Mouse (Mus musculus) lung, embryonic 16.5 days (tissue): ENCODE measurements at regions not wholly inside any gene's neighbourhood (a gene's known extent, or its start where the extent isn't known, plus 50 kb on each side); places are given as distances from the start of the nearest gene placed in this dataset.
A peak's percentile ranks its signal among the peaks of the same experiment; 100 is the strongest.

Source experiments
- ATAC-seq: fragments of 200-750 bp; cut with Nextera tagmentation; 2 replicates; pipeline ENCODE4 v1.8.0; 2017; ENCODE audit warnings: low read depth, mild to moderate bottlenecking, moderate library complexity
- H3K27ac ChIP-seq: fragments of 300-500 bp; sonication (generic); 2 replicates; pipeline ENCODE4 v1.5.1; 2014; ENCODE audit warnings: mild to moderate bottlenecking, control low read depth, low read length
- H3K27me3 ChIP-seq: fragments of 300-500 bp; sonication (generic); 2 replicates; pipeline ENCODE4 v1.6.1; 2014; ENCODE audit warnings: low read depth, low read length, mixed read lengths; ENCODE audit not compliant: control insufficient read depth, insufficient read depth
- H3K36me3 ChIP-seq: fragments of 300-500 bp; sonication (generic); 2 replicates; pipeline ENCODE4 v1.6.1; 2014; ENCODE audit warnings: low read length; ENCODE audit not compliant: control insufficient read depth, insufficient read depth
- H3K4me1 ChIP-seq: fragments of 300-500 bp; sonication (generic); replicated peaks from 2 replicates; pipeline ENCODE4 v1.6.1; 2014; ENCODE audit warnings: low read length, mixed read lengths; ENCODE audit not compliant: control insufficient read depth, insufficient read depth
- H3K4me2 ChIP-seq: fragments of 300-500 bp; sonication (generic); 2 replicates; pipeline ENCODE4 v1.6.1; 2014; ENCODE audit warnings: low read depth, low read length, control low read depth
- H3K4me3 ChIP-seq: fragments of 300-500 bp; sonication (generic); 2 replicates; pipeline ENCODE4 v1.5.1; 2014; ENCODE audit warnings: mild to moderate bottlenecking, low read length, control low read depth
- H3K9ac ChIP-seq: fragments of 300-500 bp; sonication (generic); 2 replicates; pipeline ENCODE4 v1.6.1; 2014; ENCODE audit warnings: low read length, control low read depth
- H3K9me3 ChIP-seq: fragments of 300-500 bp; sonication (generic); 2 replicates; pipeline ENCODE4 v1.6.1; 2016; ENCODE audit warnings: low read length; ENCODE audit not compliant: control insufficient read depth
- WGBS: fragments of 180-500 bp; shearing (Covaris S2); extraction: QIAGEN DNeasy Blood & Tissue Kit; methylation state at CpG from one replicate; pipeline ENCODE4 v1.1.7; 2014; 5-methylcytosine and 5-hydroxymethylcytosine counted together

GRCm38 (mm10) chr8:10804974-10805373 is 203.3 kb downstream of the Irs2 start:
- Histone ChIP-seq H3K9me3 (no peaks in the 10 kb centered on the region), H3K9ac (no peak overlapping the region), H3K4me1 (peaks cover 3% of the 10 kb centered on the region; the same call in 1 of the 2 replicates), H3K4me2 (no peak overlapping the region), H3K27ac (no peak overlapping the region), H3K4me3 (no peak overlapping the region), H3K27me3 (peaks cover 2% of the 10 kb centered on the region; the same call in 1 of the 2 replicates), H3K36me3 (no peaks in the 10 kb centered on the region)
- 54% methylated on average over 3 of the region's 3 CpGs for WGBS
- no peak for ATAC-seq

- H3K9ac ChIP-seq: no peak overlapping the region
- no peaks in the 10 kb centered on the region for H3K9me3 ChIP-seq
- peak; percentile 74; the same call in 1 of the 2 replicates for ATAC-seq
- no peak overlapping the region for H3K4me3 ChIP-seq
- no peak overlapping the region for H3K4me2 ChIP-seq
- H3K27me3 ChIP-seq: no peaks in the 10 kb centered on the region; the same call in 1 of the 2 replicates
- H3K4me1 ChIP-seq: peaks cover 3% of the 10 kb centered on the region; the same call in 1 of the 2 replicates
- H3K36me3 ChIP-seq: no peaks in the 10 kb centered on the region
- no peak overlapping the region for H3K27ac ChIP-seq
Observed at GRCm38 (mm10) chr8:10802003-10802402, 206.3 kb downstream of the Irs2 start.

- no peak overlapping the region for H3K4me3 ChIP-seq
- H3K36me3 ChIP-seq: no peaks in the 10 kb centered on the region
- H3K27me3 ChIP-seq: no peaks in the 10 kb centered on the region
- no peak overlapping the region for H3K9ac ChIP-seq
- H3K27ac ChIP-seq: peak overlapping the region; percentile 33; the same call in 1 of the 2 replicates
- 34% methylated on average over 5 of the region's 5 CpGs for WGBS
- no peaks in the 10 kb centered on the region for H3K9me3 ChIP-seq
- H3K4me2 ChIP-seq: no peak overlapping the region
- H3K4me1 ChIP-seq: peaks cover 3% of the 10 kb centered on the region; the same call in 1 of the 2 replicates
- ATAC-seq: peak; percentile 69; the same call in 1 of the 2 replicates
Observed at GRCm38 (mm10) chr8:10801580-10801979, 206.7 kb downstream of the Irs2 start.

- H3K9me3 ChIP-seq: no peaks in the 10 kb centered on the region
- H3K27ac ChIP-seq: no peak overlapping the region
- no peaks in the 10 kb centered on the region for H3K27me3 ChIP-seq
- H3K9ac ChIP-seq: no peak overlapping the region
- no peak overlapping the region for H3K4me3 ChIP-seq
- ATAC-seq: no peak
- peaks cover 3% of the 10 kb centered on the region; the same call in 1 of the 2 replicates for H3K4me1 ChIP-seq
- H3K4me2 ChIP-seq: no peak overlapping the region
- 80% methylated on average over 1 of the region's 1 CpGs for WGBS
- no peaks in the 10 kb centered on the region for H3K36me3 ChIP-seq
Observed at GRCm38 (mm10) chr8:10798444-10798843, 209.8 kb downstream of the Irs2 start.

- Histone ChIP-seq H3K27me3 (no peaks in the 10 kb centered on the region), H3K36me3 (no peaks in the 10 kb centered on the region), H3K4me2 (no peak overlapping the region), H3K4me1 (no peaks in the 10 kb centered on the region; the same call in 1 of the 2 replicates), H3K4me3 (no peak overlapping the region), H3K9me3 (no peaks in the 10 kb centered on the region), H3K27ac (no peak overlapping the region), H3K9ac (no peak overlapping the region)
- ATAC-seq: no peak
- WGBS: 45% methylated on average over 10 of the region's 10 CpGs
Observed at GRCm38 (mm10) chr8:10794367-10795189, 213.7 kb downstream of the Irs2 start.

- Histone ChIP-seq H3K27ac (no peak overlapping the region), H3K9me3 (no peaks in the 10 kb centered on the region), H3K36me3 (no peaks in the 10 kb centered on the region), H3K9ac (no peak overlapping the region), H3K4me1 (no peaks in the 10 kb centered on the region; the same call in 1 of the 2 replicates), H3K27me3 (no peaks in the 10 kb centered on the region), H3K4me3 (no peak overlapping the region), H3K4me2 (no peak overlapping the region)
- ATAC-seq: no peak
- 94% methylated on average over 9 of the region's 9 CpGs for WGBS
Observed at GRCm38 (mm10) chr8:10793670-10794366, 214.4 kb downstream of the Irs2 start.

- 0 out of 2 replicates have a peak overlapping the region, but pooled peaks have one; percentile 4 for H3K27ac ChIP-seq
- WGBS: 40% methylated on average over 8 of the region's 8 CpGs
Observed at GRCm38 (mm10) chr8:10788496-10789200, 219.6 kb downstream of the Irs2 start.

GRCm38 (mm10) chr8:10785801-10786200 is 222.5 kb downstream of the Irs2 start:
- Histone ChIP-seq H3K27ac (no peak overlapping the region), H3K36me3 (no peaks in the 10 kb centered on the region), H3K9ac (no peak overlapping the region), H3K4me2 (no peak overlapping the region), H3K9me3 (no peaks in the 10 kb centered on the region), H3K4me3 (no peak overlapping the region), H3K27me3 (no peaks in the 10 kb centered on the region), H3K4me1 (peaks cover 9% of the 10 kb centered on the region; the same call in 1 of the 2 replicates)
- ATAC-seq: no peak
- 38% methylated on average over 4 of the region's 4 CpGs for WGBS

More at GRCm38 (mm10) chr8:10788496-10789200, 219.6 kb downstream of the Irs2 start:
- Histone ChIP-seq H3K27me3 (no peaks in the 10 kb centered on the region), H3K4me1 (peaks cover 9% of the 10 kb centered on the region; the same call in 1 of the 2 replicates), H3K36me3 (no peaks in the 10 kb centered on the region), H3K4me2 (no peak overlapping the region), H3K9ac (no peak overlapping the region), H3K4me3 (no peak overlapping the region), H3K9me3 (no peaks in the 10 kb centered on the region)
- peak; percentile 80 for ATAC-seq

- 92% methylated on average over 4 of the region's 4 CpGs for WGBS
- Histone ChIP-seq H3K36me3 (no peaks in the 10 kb centered on the region), H3K4me3 (no peak overlapping the region), H3K27me3 (no peaks in the 10 kb centered on the region), H3K9me3 (no peaks in the 10 kb centered on the region), H3K27ac (no peak overlapping the region), H3K4me1 (peaks cover 9% of the 10 kb centered on the region; the same call in 1 of the 2 replicates), H3K4me2 (no peak overlapping the region), H3K9ac (no peak overlapping the region)
- no peak for ATAC-seq
Observed at GRCm38 (mm10) chr8:10785311-10785710, 222.9 kb downstream of the Irs2 start.
